Mouse (Mus musculus) ES-Bruce4 (cell line): ENCODE results near the gene Daam1.

Experiments
- EP300 ChIP-seq: IDR thresholded peaks from 2 replicates; pipeline ENCODE4 v1.6.1; 2011; ENCODE audit warnings: low read depth, low read length; ENCODE audit not compliant: insufficient read depth
- POLR2A ChIP-seq: IDR thresholded peaks from one replicate; pipeline ENCODE4 v1.8.1; 2011; ENCODE audit warnings: low read length; ENCODE audit not compliant: insufficient read depth

- TF ChIP-seq POLR2A, result no peak
- no peak for TF ChIP-seq EP300
Measured at GRCm38 (mm10) chr12:71972126-71972525, 141.2 kb downstream of the Daam1 start.
